Mouse (Mus musculus) liver, embryonic 11.5 days (tissue): ENCODE results near the gene Spred3. TPM values are rescaled to one million over a fixed set of nuclear protein-coding genes. Genes with fewer than 3 reads are reported as not detected.
A peak's percentile ranks its signal among the peaks of the same experiment; 100 is the strongest.
"Not testable (repeated sequence)": the region's sequence is repeated elsewhere in the genome, so short reads cannot be mapped to it uniquely, and the experiment has no call there.

Source experiments
- ATAC-seq: fragments of 200-750 bp; cut with Nextera tagmentation; replicated peaks from 2 replicates; pipeline ENCODE4 v1.8.0; 2017; ENCODE audit warnings: moderate number of reproducible peaks, mild to moderate bottlenecking, moderate TSS enrichment, moderate library complexity; ENCODE audit not compliant: low FRiP score
- DNase-seq: peaks from one replicate; pipeline ENCODE4 v3.0.0-alpha.2; 2017; ENCODE audit warnings: low spot score
- H3K27ac ChIP-seq: fragments of 300-500 bp; sonication (generic); 2 replicates; pipeline ENCODE4 v1.5.1; 2014; ENCODE audit warnings: mild to moderate bottlenecking, low read depth, low read length, control low read depth
- H3K27me3 ChIP-seq: fragments of 300-500 bp; sonication (generic); replicated peaks from 2 replicates; pipeline ENCODE4 v1.6.1; 2014; ENCODE audit warnings: low read length, mixed read lengths; ENCODE audit not compliant: control insufficient read depth, insufficient read depth
- H3K36me3 ChIP-seq: fragments of 300-500 bp; sonication (generic); 2 replicates; pipeline ENCODE4 v1.6.1; 2014; ENCODE audit warnings: mild to moderate bottlenecking, low read length, moderate library complexity, mixed read lengths; ENCODE audit not compliant: control insufficient read depth, insufficient read depth
- H3K4me1 ChIP-seq: fragments of 300-500 bp; sonication (generic); replicated peaks from 2 replicates; pipeline ENCODE4 v1.6.1; 2014; ENCODE audit warnings: low read length, mixed read lengths; ENCODE audit not compliant: control insufficient read depth, insufficient read depth
- H3K4me2 ChIP-seq: fragments of 300-500 bp; sonication (generic); 2 replicates; pipeline ENCODE4 v1.6.1; 2014; ENCODE audit warnings: mild to moderate bottlenecking, control low read depth, moderate library complexity
- H3K4me3 ChIP-seq: fragments of 300-500 bp; sonication (generic); 2 replicates; pipeline ENCODE4 v1.5.1; 2014; ENCODE audit warnings: low read depth, low read length, control low read depth
- H3K9ac ChIP-seq: fragments of 300-500 bp; sonication (generic); 2 replicates; pipeline ENCODE4 v1.6.1; 2014; ENCODE audit warnings: low read depth, low read length, control low read depth
- H3K9me3 ChIP-seq: fragments of 300-500 bp; sonication (generic); 2 replicates; pipeline ENCODE4 v1.6.1; 2016; ENCODE audit warnings: low read length, inconsistent platforms, mixed read lengths; ENCODE audit not compliant: control insufficient read depth
- WGBS: fragments of 180-500 bp; shearing (Covaris S2); extraction: QIAGEN DNeasy Blood & Tissue Kit; methylation state at CpG from one replicate; pipeline ENCODE4 v1.1.7; 2014; 5-methylcytosine and 5-hydroxymethylcytosine counted together
- polyA plus RNA-seq: library from polyadenylated mRNA; unstranded; fragments of >200 nt; fragmentation: Nextera tagmentation; extraction: Ambion mirVana; gene quantifications from 2 replicates; pipeline ENCODE4 v1.2.1, GENCODE M21; 2014

Gene Spred3
- 1.0 and 1.1 TPM in 2 replicates for polyA plus RNA-seq

DNA sequence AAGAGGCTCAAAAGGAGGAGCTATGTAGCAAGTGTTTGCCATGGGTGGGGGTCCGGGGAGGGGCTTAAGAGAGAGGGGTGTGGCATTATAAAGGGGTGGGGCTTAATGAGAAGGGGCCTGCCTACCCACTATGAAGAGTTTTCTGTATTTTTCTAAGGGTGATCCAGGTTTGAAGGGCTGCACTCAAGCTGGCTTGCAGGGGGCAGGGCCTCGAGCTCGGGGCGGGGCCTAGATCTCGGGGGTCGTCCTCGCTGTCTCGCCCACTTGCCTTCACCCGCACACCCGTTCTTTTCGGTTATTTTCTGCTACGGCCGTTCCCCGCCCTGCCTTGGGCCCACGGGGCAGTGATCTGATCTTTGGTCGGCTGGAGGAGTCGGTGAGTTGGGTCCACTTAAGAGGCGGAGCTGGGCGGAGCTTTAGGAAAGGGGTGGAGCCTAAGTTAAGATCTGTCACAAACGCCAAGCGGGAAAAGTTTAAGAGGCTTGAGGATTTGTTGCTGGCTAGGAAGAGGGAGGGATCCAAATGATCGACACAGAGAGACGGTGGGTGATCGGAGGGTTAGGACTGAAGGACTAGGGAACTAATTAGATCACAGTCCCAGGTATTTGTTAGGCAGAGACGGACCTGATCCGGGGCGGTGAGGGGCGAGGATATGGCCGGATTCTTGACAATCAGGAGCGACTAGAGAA, at the start of gene Spred3, which contains the start of gene Ggn:
Gene Spred3, minus strand, starts transcription at position 346 of the 689 bp plus-strand sequence.
Gene Ggn, plus strand, starts transcription at position 145 of the 689 bp plus-strand sequence.
- Histone ChIP-seq H3K27me3 (peaks cover 56% of the 10 kb centered on the region), H3K27ac (peak within 1 kb of the TSS; percentile 34; the same call in 1 of the 2 replicates), H3K4me3 (peak within 1 kb of the TSS; percentile 52), H3K4me2 (peak within 1 kb of the TSS; percentile 87), H3K4me1 (peaks cover 26% of the 10 kb centered on the region), H3K36me3 (peaks cover 16% of the 10 kb centered on the region; the same call in 1 of the 2 replicates), H3K9ac (peak within 1 kb of the TSS; percentile 56), H3K9me3 (no peaks in the 10 kb centered on the region)
- WGBS, result under 1% methylated on average over 30 of the region's 30 CpGs
- peak; percentile 79 for DNase-seq
- ATAC-seq, result peak; percentile 55

DNA sequence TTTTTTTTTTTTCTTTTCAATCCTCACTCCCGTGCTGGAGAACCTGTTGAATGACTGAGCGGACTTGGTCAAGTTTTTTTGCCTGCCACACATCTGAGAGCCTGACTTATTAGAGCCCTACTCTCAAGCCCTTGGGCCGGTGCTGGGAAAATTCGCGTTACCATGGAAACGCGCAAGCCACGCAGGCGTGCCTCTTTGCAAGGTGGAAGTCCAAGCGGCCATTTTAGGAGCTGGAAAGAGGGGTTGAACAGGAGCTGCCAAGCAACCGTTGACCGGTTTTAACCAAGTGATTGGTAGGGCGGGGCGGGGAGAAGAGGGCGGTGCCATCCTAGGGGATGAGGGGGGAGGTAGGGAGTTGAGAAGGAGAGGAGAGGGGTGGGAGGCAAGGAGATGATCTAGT, 44.6 kb upstream of the Spred3 start:
- Histone ChIP-seq H3K9ac (no peak overlapping the region), H3K9me3 (peaks cover 1% of the 10 kb centered on the region; the same call in 1 of the 2 replicates), H3K36me3 (0 out of 2 replicates have a peak, but pooled peaks cover 3% of the 10 kb centered on the region), H3K4me2 (no peak overlapping the region), H3K4me1 (peaks cover 10% of the 10 kb centered on the region), H3K4me3 (no peak overlapping the region), H3K27ac (no peak overlapping the region), H3K27me3 (no peaks in the 10 kb centered on the region)
- 54% methylated on average over 15 of the region's 15 CpGs for WGBS
- ATAC-seq, result no peak
- DNase-seq, result no peak

DNA sequence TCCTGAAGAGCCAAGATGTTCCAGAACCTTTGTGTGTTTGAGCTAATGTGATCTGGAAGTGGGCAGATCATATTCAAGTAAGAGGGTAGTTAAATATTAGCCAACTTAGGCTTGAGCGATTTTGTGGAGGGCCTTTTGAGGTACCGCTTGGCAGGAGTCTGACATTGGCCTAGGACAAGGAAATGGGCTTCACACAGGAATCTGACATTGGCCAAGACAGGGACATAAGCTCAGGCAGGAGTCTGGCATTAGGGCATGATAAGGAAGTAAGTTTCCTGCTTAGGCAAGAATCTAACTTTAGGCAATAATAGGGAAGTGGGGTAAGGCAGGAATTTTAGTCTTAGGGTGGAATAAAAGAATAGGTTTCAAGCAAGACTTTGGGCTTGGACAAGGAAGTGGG, 44.0 kb upstream of the Spred3 start:
- H3K36me3 ChIP-seq, result no peaks in the 10 kb centered on the region
- no peak overlapping the region for H3K9ac ChIP-seq
- H3K9me3 ChIP-seq, result no peaks in the 10 kb centered on the region
- DNase-seq (no peak), ATAC-seq (no peak)
- H3K27me3 ChIP-seq, result no peaks in the 10 kb centered on the region
- H3K27ac ChIP-seq, result no peak overlapping the region
- 67% methylated on average over 2 of the region's 2 CpGs for WGBS
- no peak overlapping the region for H3K4me2 ChIP-seq
- no peak overlapping the region for H3K4me3 ChIP-seq
- peaks cover 10% of the 10 kb centered on the region for H3K4me1 ChIP-seq

DNA sequence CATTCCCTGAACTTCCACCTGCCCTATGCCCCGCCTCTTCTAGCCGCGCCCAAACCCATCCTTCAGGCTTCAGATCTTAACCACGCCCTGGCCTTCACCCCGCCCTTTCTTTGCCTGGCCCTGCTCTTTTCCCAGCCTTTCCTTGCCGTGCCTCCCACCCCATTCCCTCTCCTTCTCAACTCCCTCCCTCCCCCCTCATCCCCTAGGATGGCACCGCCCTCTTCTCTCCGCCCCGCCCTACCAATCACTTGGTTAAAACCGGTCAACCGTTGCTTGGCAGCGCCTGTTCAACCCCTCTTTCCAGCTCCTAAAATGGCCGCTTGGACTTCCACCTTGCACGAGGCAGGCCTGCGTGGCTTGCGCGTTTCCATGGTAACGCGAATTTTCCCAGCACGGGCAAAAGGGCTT, 43.5 kb upstream of the Spred3 start, which contains the start of gene Catsperg1:
Gene Catsperg1, minus strand, starts transcription at position 361 of the 408 bp plus-strand sequence.
- Histone ChIP-seq H3K9ac (no peak within 1 kb of the TSS), H3K4me2 (peak within 1 kb of the TSS; percentile 67), H3K27ac (no peak within 1 kb of the TSS), H3K4me3 (0 out of 2 replicates have a peak within 1 kb of the TSS, but pooled peaks have one; percentile 7), H3K36me3 (no peaks in the 10 kb centered on the region), H3K9me3 (no peaks in the 10 kb centered on the region), H3K4me1 (peaks cover 10% of the 10 kb centered on the region), H3K27me3 (no peaks in the 10 kb centered on the region)
- peak; percentile 46 for DNase-seq
- WGBS, result 17% methylated on average over 20 of the region's 20 CpGs
- no peak for ATAC-seq

DNA sequence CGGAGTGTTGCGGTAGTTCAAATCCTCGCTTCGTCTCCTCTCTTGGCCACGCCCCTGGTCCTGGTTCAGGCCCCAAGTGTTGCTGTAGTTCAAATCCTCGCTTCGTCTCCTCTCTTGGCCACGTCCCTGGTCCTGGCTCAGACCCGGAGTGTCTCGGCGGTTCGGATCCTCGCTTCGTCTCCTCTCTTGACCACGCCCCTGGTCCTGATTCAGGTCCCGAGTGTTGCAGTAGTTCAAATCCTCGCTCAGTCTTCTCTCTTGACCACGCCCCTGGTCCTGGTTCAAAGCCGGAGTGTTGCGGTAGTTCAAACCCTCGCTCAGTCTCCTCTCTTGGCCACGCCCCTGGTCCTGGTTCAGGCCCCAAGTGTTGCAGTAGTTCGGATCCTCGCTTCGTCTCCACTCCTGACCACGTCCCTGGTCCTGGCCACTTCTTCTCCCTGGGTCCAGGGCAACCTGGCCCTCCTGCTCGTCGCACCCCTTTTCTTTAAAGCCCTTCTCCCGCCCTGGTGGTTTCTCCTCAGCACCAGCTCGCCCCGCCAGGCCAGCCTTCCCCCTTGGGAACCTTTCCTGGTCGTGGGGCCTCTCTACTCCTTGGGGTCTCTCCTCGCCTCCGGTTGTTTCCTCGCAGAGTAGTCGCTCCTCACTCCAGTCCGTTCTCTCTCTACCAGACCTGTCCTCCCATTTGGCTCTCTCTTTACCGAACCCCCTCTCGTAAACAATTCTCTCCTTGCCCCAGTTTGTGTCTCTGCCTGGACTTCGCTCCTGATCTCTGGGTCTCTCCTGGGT, 42.8 kb upstream of the Spred3 start:
- H3K27me3 ChIP-seq, H3K9me3 ChIP-seq, ATAC-seq, H3K27ac ChIP-seq, H3K36me3 ChIP-seq, DNase-seq, H3K9ac ChIP-seq: not testable (repeated sequence)
- 21% methylated on average over 40 of the region's 40 CpGs for WGBS
- peak overlapping the region; percentile 37 for H3K4me3 ChIP-seq
- peak overlapping the region; percentile 67 for H3K4me2 ChIP-seq
- peaks cover 10% of the 10 kb centered on the region for H3K4me1 ChIP-seq

DNA sequence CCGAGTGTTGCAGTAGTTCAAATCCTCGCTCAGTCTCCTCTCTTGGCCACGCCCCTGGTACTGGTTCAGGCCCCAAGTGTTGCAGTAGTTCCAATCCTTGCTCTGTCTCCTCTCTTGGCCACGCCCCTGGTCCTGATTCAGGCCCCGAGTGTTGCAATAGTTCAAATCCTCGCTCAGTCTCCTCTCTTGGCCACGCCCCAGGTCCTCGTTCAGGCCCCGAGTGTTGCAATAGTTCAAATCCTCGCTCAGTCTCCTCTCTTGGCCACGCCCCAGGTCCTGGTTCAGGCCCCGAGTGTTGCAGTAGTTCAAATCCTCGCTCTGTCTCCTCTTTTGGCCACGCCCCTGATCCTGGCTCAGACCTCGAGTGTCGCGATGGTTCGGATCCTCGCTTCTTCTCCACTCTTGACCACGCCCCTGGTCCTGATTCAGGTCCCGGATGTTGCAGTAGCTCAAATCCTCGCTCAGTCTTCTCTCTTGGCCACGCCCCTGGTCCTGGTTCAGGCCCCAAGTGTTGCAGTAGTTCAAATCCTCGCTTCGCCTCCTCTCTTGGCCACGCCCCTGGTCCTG, 42.1 kb upstream of the Spred3 start:
- H3K27ac ChIP-seq, result no peak overlapping the region
- H3K4me3 ChIP-seq, result peak overlapping the region; percentile 37
- no peaks in the 10 kb centered on the region for H3K9me3 ChIP-seq
- peaks cover 10% of the 10 kb centered on the region for H3K4me1 ChIP-seq
- 9% methylated on average over 26 of the region's 26 CpGs for WGBS
- H3K4me2 ChIP-seq, result peak overlapping the region; percentile 67
- H3K36me3 ChIP-seq, result no peaks in the 10 kb centered on the region
- no peak for ATAC-seq
- H3K9ac ChIP-seq, result no peak overlapping the region
- DNase-seq, result peak; percentile 44
- no peaks in the 10 kb centered on the region for H3K27me3 ChIP-seq

DNA sequence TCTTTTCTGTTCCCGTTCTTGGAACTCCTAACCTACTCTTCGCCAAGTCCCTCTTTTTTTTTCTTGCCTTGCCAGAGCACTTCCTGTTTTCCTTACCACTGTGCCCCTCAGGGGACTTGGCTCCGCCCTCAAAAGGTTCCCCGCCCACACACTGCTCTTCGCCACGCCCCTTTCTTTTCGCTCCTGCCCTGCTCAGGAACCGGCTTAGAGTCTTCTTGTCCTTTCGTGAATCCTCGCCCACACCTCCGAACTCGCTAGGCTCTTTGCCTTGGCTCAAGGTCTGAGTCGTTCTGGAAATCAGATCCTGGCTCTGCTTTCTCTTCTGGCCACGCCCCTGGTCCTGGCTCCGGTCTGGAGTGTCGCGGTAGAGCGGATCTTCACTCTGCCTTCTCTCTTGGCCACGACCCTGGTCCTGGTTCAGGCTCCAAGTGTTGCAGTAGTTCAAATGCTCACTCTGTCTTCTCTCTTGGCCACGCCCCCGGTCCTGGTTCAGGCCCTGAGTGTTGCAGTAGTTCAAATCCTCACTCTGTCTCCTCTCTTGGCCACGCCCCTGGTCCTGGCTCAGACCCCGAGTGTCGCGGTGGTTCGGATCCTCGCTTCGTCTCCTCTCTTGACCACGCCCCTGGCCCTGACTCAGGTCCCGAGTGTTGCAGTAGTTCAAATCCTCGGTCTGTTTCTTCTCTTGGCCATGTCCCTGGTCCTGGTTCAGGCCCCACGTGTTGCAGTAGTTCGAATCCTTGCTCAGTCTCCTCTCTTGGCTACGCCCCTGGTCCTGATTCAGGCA, 41.4 kb upstream of the Spred3 start:
- ATAC-seq (peak; percentile 86), DNase-seq (peak; percentile 85)
- H3K4me1 ChIP-seq, result peaks cover 10% of the 10 kb centered on the region
- H3K9ac ChIP-seq, result no peak overlapping the region
- no peaks in the 10 kb centered on the region for H3K27me3 ChIP-seq
- peak overlapping the region; percentile 37 for H3K4me3 ChIP-seq
- whole genome bisulfite sequencing, result 3% methylated on average over 34 of the region's 34 CpGs
- H3K9me3 ChIP-seq, result no peaks in the 10 kb centered on the region
- peak overlapping the region; percentile 67 for H3K4me2 ChIP-seq
- no peaks in the 10 kb centered on the region for H3K36me3 ChIP-seq
- H3K27ac ChIP-seq, result no peak overlapping the region

DNA sequence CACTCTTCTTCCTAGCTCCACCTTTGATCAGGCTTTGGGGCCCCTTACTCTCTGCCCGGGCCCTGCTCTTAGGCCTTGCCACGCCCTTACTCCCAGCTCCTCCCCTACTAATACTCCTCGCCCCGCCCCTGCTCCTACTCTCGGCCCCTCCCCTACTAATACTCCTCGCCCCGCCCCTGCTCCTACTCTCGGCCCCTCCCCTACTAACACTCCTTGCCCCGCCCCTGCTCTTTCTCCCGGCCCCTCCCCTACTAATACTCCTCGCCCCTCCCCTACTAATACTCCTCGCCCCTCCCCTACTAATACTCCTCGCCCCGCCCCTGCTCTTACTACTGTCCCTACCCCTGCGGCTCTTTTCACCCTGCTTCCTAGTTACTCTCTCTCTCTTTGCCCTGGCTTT, 40.8 kb upstream of the Spred3 start:
- peak; percentile 71 for ATAC-seq
- WGBS, result 14% methylated on average over 15 of the region's 15 CpGs
- H3K27me3 ChIP-seq, H3K9me3 ChIP-seq, H3K9ac ChIP-seq, DNase-seq, H3K27ac ChIP-seq, H3K36me3 ChIP-seq: not testable (repeated sequence)
- peak overlapping the region; percentile 67 for H3K4me2 ChIP-seq
- H3K4me1 ChIP-seq, result peaks cover 10% of the 10 kb centered on the region
- peak overlapping the region; percentile 37 for H3K4me3 ChIP-seq
